Mouse (Mus musculus): ENCODE data around the gene Bicc1.

Bicc1 gene

GRCm38 (mm10) chr10:70874994-70875538, 284.4 kb downstream of the Bicc1 start:
- DNase-seq (ENCODE audit: low spot score in 2 of 2), result no peak
